Mouse (Mus musculus) liver, embryonic 15.5 days (tissue): ENCODE measurements around the gene Schip1. TPM values are rescaled to one million over a fixed set of nuclear protein-coding genes. Genes with fewer than 3 reads are reported as not detected.
"Not testable (repeated sequence)": the region's sequence is repeated elsewhere in the genome, so short reads cannot be mapped to it uniquely, and the experiment has no call there.

Experiments
- ATAC-seq: fragments of 200-750 bp; cut with Nextera tagmentation; 2 replicates; pipeline ENCODE4 v1.8.0; 2017; ENCODE audit warnings: moderate number of reproducible peaks, mild to moderate bottlenecking, moderate library complexity; ENCODE audit not compliant: insufficient read depth
- H3K27ac ChIP-seq: fragments of 300-500 bp; sonication (generic); replicated peaks from 2 replicates; pipeline ENCODE4 v1.5.1; 2015; ENCODE audit warnings: mild to moderate bottlenecking, inconsistent platforms
- H3K27me3 ChIP-seq: fragments of 300-500 bp; sonication (generic); 2 replicates; pipeline ENCODE4 v1.6.1; 2015; ENCODE audit warnings: mild to moderate bottlenecking, inconsistent platforms
- H3K36me3 ChIP-seq: fragments of 300-500 bp; sonication (generic); replicated peaks from 2 replicates; pipeline ENCODE4 v1.6.1; 2015; ENCODE audit warnings: moderate library complexity, mild to moderate bottlenecking, inconsistent platforms
- H3K4me1 ChIP-seq: fragments of 300-500 bp; sonication (generic); replicated peaks from 2 replicates; pipeline ENCODE4 v1.6.1; 2015; ENCODE audit warnings: inconsistent platforms
- H3K4me2 ChIP-seq: fragments of 300-500 bp; sonication (generic); 2 replicates; pipeline ENCODE4 v1.6.1; 2015; ENCODE audit warnings: moderate library complexity, mild to moderate bottlenecking, inconsistent platforms
- H3K4me3 ChIP-seq: fragments of 300-500 bp; sonication (generic); replicated peaks from 2 replicates; pipeline ENCODE4 v1.5.1; 2015; ENCODE audit warnings: mild to moderate bottlenecking, inconsistent platforms
- H3K9ac ChIP-seq: fragments of 300-500 bp; sonication (generic); 2 replicates; pipeline ENCODE4 v1.6.1; 2015; ENCODE audit warnings: moderate library complexity, mild to moderate bottlenecking, inconsistent platforms
- H3K9me3 ChIP-seq: fragments of 300-500 bp; sonication (generic); replicated peaks from 2 replicates; pipeline ENCODE4 v1.6.1; 2016; ENCODE audit warnings: inconsistent platforms
- WGBS: fragments of 180-500 bp; shearing (Covaris S2); methylation state at CpG from one replicate; pipeline ENCODE4 v1.1.7; 2015; ENCODE audit warnings: mixed read lengths; ENCODE audit not compliant: insufficient replicate concordance; 5-methylcytosine and 5-hydroxymethylcytosine counted together
- polyA plus RNA-seq: library from polyadenylated mRNA; unstranded; fragments of >200 nt; fragmentation: Nextera tagmentation; extraction: Ambion mirVana; gene quantifications from 2 replicates; pipeline ENCODE4 v1.2.1, GENCODE M21; 2015

The Schip1 gene
- polyA plus RNA-seq, 1 experiment from 2014 or later: 2.4 TPM

DNA sequence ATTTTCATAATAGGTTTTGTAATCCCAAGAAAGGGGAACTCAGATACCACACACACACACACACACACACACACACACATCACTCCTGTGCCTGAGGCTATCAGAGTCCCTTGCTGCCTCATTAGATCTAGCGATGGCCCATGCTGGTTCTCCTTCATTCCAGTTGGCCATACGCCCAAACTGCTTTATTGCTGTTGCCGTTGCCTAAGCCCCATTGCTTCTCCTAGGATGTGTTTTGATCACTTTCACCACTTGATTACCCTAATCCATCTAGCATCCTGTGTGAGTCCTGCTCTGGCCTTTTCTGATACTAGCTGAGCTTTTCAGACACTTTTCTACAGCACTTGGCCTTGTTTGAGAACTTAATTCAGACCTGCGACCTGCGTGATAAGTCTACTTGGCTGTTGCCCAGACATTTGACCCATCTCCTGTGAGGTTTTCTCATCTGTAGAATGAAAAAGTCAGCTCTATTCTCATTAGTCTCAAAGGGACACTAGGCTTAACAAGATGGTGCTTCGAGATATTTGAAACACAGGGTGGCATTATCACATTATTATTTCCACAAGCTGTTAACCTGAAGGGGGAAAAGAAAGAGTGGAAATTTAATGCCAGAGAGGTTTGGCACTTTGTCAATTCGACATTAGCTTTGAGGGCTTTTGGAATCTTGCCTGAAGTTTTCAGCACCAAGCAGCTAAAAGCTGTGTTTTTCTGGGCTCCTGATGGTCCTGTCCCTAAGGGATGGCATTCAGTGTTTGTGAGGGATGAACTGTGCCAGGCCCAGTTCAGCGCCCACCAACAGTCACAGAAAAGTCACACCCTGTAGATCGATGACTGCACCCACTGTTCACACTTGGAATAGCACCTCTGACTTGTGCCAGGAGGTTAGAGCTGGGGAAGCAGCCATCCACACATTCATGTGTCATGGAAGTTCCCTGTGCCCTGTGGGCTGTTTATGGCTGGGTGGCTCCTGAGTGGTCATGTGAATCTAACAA lies 7.1 kb downstream of the Schip1 start:
- Histone ChIP-seq H3K36me3 (no peaks in the 10 kb centered on the region), H3K9me3 (no peaks in the 10 kb centered on the region), H3K9ac (no peak overlapping the region), H3K27ac (no peak overlapping the region), H3K4me1 (no peaks in the 10 kb centered on the region), H3K4me3 (no peak overlapping the region), H3K27me3 (no peaks in the 10 kb centered on the region), H3K4me2 (no peak overlapping the region)
- no peak for ATAC-seq
- WGBS: 64% methylated on average over 9 of the region's 9 CpGs

DNA sequence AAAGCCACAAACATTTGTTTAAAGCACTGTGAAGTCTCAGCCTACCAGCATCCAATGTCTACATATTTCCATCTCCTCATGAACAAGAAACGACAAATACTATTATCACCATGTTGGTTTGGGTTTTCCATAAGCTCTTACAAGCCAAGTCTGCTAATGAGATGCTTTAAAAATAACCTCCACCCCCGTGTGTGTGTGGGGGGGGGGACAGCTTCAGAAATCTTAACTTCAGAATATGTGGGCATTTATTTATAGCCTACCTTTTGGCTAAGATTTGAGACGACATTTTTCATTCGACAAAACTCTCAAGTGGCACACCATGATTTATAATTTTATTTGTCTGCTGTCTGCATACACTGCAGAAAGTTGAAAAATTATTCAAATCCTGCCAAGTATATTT lies 12.8 kb downstream of the Schip1 start:
- H3K4me2 ChIP-seq: no peak overlapping the region
- WGBS: 45% methylated on average over 4 of the region's 4 CpGs
- H3K27ac ChIP-seq: no peak overlapping the region

DNA sequence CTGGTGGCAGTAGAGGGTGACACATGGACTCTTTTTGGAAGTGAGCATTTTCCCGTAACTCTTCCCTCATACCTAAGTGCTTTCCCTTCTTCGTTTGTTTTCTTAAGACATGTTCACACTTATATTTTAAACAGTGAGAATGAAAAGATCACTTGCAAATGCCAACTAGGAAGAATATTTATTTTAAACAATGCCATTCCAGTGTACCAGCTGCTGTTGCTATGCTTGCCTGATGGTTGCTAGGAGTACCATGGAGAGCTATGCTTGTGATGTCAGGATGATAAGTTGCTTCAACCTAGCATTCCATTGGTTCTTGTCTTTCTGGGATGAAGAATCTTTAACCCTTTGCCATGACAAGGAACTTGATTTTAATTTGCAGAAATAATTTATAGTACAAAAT lies 20.4 kb downstream of the Schip1 start:
- ATAC-seq: no peak

More for the DNA sequence above, 12.8 kb downstream of the Schip1 start:
- no peak overlapping the region for H3K9ac ChIP-seq
- H3K4me1 ChIP-seq: no peaks in the 10 kb centered on the region
- H3K27me3 ChIP-seq: no peaks in the 10 kb centered on the region
- H3K9me3 ChIP-seq: no peaks in the 10 kb centered on the region
- H3K4me3 ChIP-seq: no peak overlapping the region
- no peaks in the 10 kb centered on the region for H3K36me3 ChIP-seq
- no peak for ATAC-seq

GRCm38 (mm10) chr3:68092108-68092507 lies 27.5 kb downstream of the Schip1 start:
- H3K4me2 ChIP-seq: no peak overlapping the region
- no peaks in the 10 kb centered on the region for H3K9me3 ChIP-seq
- WGBS: 66% methylated on average over 4 of the region's 4 CpGs
- H3K4me1 ChIP-seq: no peaks in the 10 kb centered on the region
- no peak for ATAC-seq
- H3K27me3 ChIP-seq: no peaks in the 10 kb centered on the region
- no peaks in the 10 kb centered on the region for H3K36me3 ChIP-seq
- H3K9ac ChIP-seq: no peak overlapping the region
- no peak overlapping the region for H3K27ac ChIP-seq
- H3K4me3 ChIP-seq: no peak overlapping the region

More for the DNA sequence above, 20.4 kb downstream of the Schip1 start:
- no peak overlapping the region for H3K4me2 ChIP-seq
- H3K4me3 ChIP-seq: no peak overlapping the region
- WGBS: 72% methylated on average over 2 of the region's 2 CpGs
- H3K27me3 ChIP-seq: no peaks in the 10 kb centered on the region
- no peak overlapping the region for H3K27ac ChIP-seq
- no peak overlapping the region for H3K9ac ChIP-seq
- H3K9me3 ChIP-seq: no peaks in the 10 kb centered on the region
- H3K36me3 ChIP-seq: no peaks in the 10 kb centered on the region
- no peaks in the 10 kb centered on the region for H3K4me1 ChIP-seq

- H3K9me3 ChIP-seq: no peaks in the 10 kb centered on the region
- H3K4me2 ChIP-seq: no peak overlapping the region
- H3K9ac ChIP-seq: no peak overlapping the region
- H3K36me3 ChIP-seq: no peaks in the 10 kb centered on the region
- no peaks in the 10 kb centered on the region for H3K27me3 ChIP-seq
- WGBS: 61% methylated on average over 4 of the region's 4 CpGs
- ATAC-seq: no peak
- no peaks in the 10 kb centered on the region for H3K4me1 ChIP-seq
- H3K27ac ChIP-seq: no peak overlapping the region
- H3K4me3 ChIP-seq: no peak overlapping the region
Measured at GRCm38 (mm10) chr3:68096724-68097431, 32.3 kb downstream of the Schip1 start.

DNA sequence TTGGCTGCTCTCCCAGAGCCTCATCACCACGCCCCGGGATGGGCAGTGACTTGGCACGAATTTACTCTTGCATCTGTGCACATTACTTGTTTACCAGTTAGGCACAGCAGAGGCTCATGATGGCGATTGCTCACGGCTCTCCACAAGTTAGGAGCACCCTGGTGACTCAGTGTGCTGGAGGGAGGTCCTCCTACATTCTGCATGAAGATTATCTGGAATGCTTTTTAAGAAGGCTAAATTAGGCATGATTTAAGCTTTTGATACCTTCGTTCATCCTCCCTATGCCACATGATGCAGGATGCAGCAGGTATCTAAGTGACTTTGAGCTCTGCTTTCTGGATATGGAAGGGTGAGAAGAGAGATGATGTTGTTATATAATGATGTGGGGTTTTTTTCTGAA lies 35.0 kb downstream of the Schip1 start:
- WGBS: 67% methylated on average over 6 of the region's 6 CpGs
- ATAC-seq: not testable (repeated sequence)

DNA sequence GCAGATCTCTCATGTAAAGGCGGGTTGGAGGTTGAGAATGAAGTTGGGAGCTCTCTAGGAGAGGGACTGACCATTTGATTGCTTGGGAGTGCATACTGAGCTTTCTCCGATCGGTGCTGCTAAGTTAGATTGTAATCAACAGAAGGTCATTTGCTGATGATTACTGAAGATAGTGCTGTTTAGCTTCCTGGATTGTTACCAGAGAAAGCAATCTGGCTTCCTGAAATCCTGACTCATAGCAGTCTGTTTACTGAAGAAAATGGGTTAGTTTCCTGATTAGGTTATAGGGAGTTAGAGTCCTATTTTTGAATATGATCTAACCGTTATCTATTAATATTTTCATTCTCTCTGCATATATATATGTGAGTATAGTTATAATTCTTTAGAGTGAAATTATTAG lies 36.7 kb downstream of the Schip1 start:
- no peaks in the 10 kb centered on the region for H3K27me3 ChIP-seq
- no peaks in the 10 kb centered on the region for H3K36me3 ChIP-seq
- 26% methylated on average over 4 of the region's 4 CpGs for WGBS
- no peak overlapping the region for H3K9ac ChIP-seq
- no peak overlapping the region for H3K4me2 ChIP-seq
- ATAC-seq: no peak
- no peaks in the 10 kb centered on the region for H3K9me3 ChIP-seq
- no peaks in the 10 kb centered on the region for H3K4me1 ChIP-seq
- no peak overlapping the region for H3K4me3 ChIP-seq
- H3K27ac ChIP-seq: no peak overlapping the region

More for the DNA sequence above, 35.0 kb downstream of the Schip1 start:
- not testable (repeated sequence) for H3K4me1 ChIP-seq, H3K9ac ChIP-seq, H3K4me2 ChIP-seq, H3K27ac ChIP-seq, H3K36me3 ChIP-seq, H3K27me3 ChIP-seq, H3K4me3 ChIP-seq, H3K9me3 ChIP-seq

- Histone ChIP-seq H3K36me3 (no peaks in the 10 kb centered on the region), H3K4me1 (no peaks in the 10 kb centered on the region), H3K9me3 (no peaks in the 10 kb centered on the region), H3K27me3 (no peaks in the 10 kb centered on the region), H3K9ac (no peak overlapping the region), H3K4me3 (no peak overlapping the region), H3K27ac (no peak overlapping the region), H3K4me2 (no peak overlapping the region)
- WGBS: 54% methylated on average over 2 of the region's 2 CpGs
- ATAC-seq: no peak
Measured at GRCm38 (mm10) chr3:68105081-68105685, 40.6 kb downstream of the Schip1 start.

- Histone ChIP-seq H3K9ac (no peak overlapping the region), H3K27me3 (no peaks in the 10 kb centered on the region), H3K27ac (no peak overlapping the region), H3K4me3 (no peak overlapping the region), H3K4me2 (no peak overlapping the region), H3K36me3 (no peaks in the 10 kb centered on the region), H3K4me1 (no peaks in the 10 kb centered on the region), H3K9me3 (no peaks in the 10 kb centered on the region)
- WGBS: 47% methylated on average over 5 of the region's 5 CpGs
- no peak for ATAC-seq
Measured at GRCm38 (mm10) chr3:68121338-68121737, 56.7 kb downstream of the Schip1 start.

GRCm38 (mm10) chr3:68126284-68126856 lies 61.8 kb downstream of the Schip1 start:
- Histone ChIP-seq H3K27me3 (no peaks in the 10 kb centered on the region), H3K27ac (no peak overlapping the region), H3K4me1 (no peaks in the 10 kb centered on the region), H3K36me3 (no peaks in the 10 kb centered on the region), H3K4me3 (no peak overlapping the region), H3K9me3 (no peaks in the 10 kb centered on the region), H3K4me2 (no peak overlapping the region), H3K9ac (no peak overlapping the region)
- 60% methylated on average over 6 of the region's 6 CpGs for WGBS
- no peak for ATAC-seq

- H3K9ac ChIP-seq: no peak overlapping the region
- H3K36me3 ChIP-seq: no peaks in the 10 kb centered on the region
Measured at GRCm38 (mm10) chr3:68130386-68130785, 65.8 kb downstream of the Schip1 start.

More at GRCm38 (mm10) chr3:68130386-68130785, 65.8 kb downstream of the Schip1 start:
- H3K4me3 ChIP-seq: no peak overlapping the region
- no peak for ATAC-seq
- 63% methylated on average over 1 of the region's 1 CpGs for WGBS
- H3K9me3 ChIP-seq: no peaks in the 10 kb centered on the region
- no peak overlapping the region for H3K27ac ChIP-seq
- H3K4me1 ChIP-seq: no peaks in the 10 kb centered on the region
- no peak overlapping the region for H3K4me2 ChIP-seq
- no peaks in the 10 kb centered on the region for H3K27me3 ChIP-seq
